Comparison of ENCODE assay signal across 28 mouse cellular contexts in genomic region chr12:50540793-50541192, GRCm38 (mm10).
"Had no signal": no experiment of that assay in that cellular context is flagged by ENCODE, and none has a peak within 500 bp of the region (broad histone marks: within the 10 kb centered on the region; RNA-seq: fewer than 3 reads in every experiment).

No protein-coding gene starts in this region.

- H3K9me3 ChIP-seq: embryonic facial prominence, embryonic 10.5 days; embryonic facial prominence, embryonic 12.5 days; embryonic facial prominence, embryonic 13.5 days; embryonic facial prominence, embryonic 15.5 days; forebrain, embryonic 10.5 days; forebrain, embryonic 12.5 days; forebrain, embryonic 13.5 days; forebrain, embryonic 15.5 days had no signal

- H3K4me3 ChIP-seq: embryonic facial prominence, embryonic 10.5 days; embryonic facial prominence, embryonic 12.5 days; embryonic facial prominence, embryonic 13.5 days; embryonic facial prominence, embryonic 15.5 days; erythroblast, embryonic 14.5 days; forebrain, embryonic 10.5 days; forebrain, embryonic 12.5 days; forebrain, embryonic 13.5 days; forebrain, embryonic 15.5 days; gastrocnemius, adult 2 months had no signal

- H3K36me3 ChIP-seq: embryonic facial prominence, embryonic 10.5 days; embryonic facial prominence, embryonic 12.5 days; embryonic facial prominence, embryonic 13.5 days; embryonic facial prominence, embryonic 15.5 days; forebrain, embryonic 10.5 days; forebrain, embryonic 12.5 days; forebrain, embryonic 15.5 days had no signal

- DNase-seq: cerebellum, adult 2 months; cerebellum, adult 8-10 months; cerebellum, adult 9-10 months; cerebellum, adult 9-11 months; cerebellum, postnatal 10 days; cerebellum, postnatal 14 days; cerebellum, postnatal 25 days; cerebellum, postnatal 36 days; embryo, embryonic 11 days; forebrain, postnatal 0 days; gastrocnemius, adult 2 months; gastrocnemius, postnatal 10 days; gastrocnemius, postnatal 14 days; gastrocnemius, postnatal 25 days; gastrocnemius, postnatal 36 days; heart, adult 11 months; heart, adult 18-20 months had no signal

- H3K9ac ChIP-seq: embryonic facial prominence, embryonic 12.5 days; embryonic facial prominence, embryonic 13.5 days; embryonic facial prominence, embryonic 15.5 days; forebrain, embryonic 12.5 days; forebrain, embryonic 13.5 days; forebrain, embryonic 15.5 days; forebrain, postnatal 0 days had no signal

- ATAC-seq: forebrain, embryonic 13.5 days; forebrain, embryonic 14.5 days; forebrain, embryonic 15.5 days; forebrain, embryonic 16.5 days; forebrain, postnatal 0 days had no signal

- H3K27ac ChIP-seq: embryonic facial prominence, embryonic 10.5 days; embryonic facial prominence, embryonic 12.5 days; embryonic facial prominence, embryonic 13.5 days; embryonic facial prominence, embryonic 15.5 days; forebrain, embryonic 10.5 days; forebrain, embryonic 12.5 days; forebrain, embryonic 13.5 days; forebrain, embryonic 15.5 days; gastrocnemius, adult 2 months had no signal

- H3K4me2 ChIP-seq: embryonic facial prominence, embryonic 12.5 days; embryonic facial prominence, embryonic 13.5 days; embryonic facial prominence, embryonic 15.5 days; forebrain, embryonic 12.5 days; forebrain, embryonic 13.5 days; forebrain, embryonic 15.5 days had no signal

- H3K27me3 ChIP-seq: embryonic facial prominence, embryonic 12.5 days; embryonic facial prominence, embryonic 13.5 days; embryonic facial prominence, embryonic 15.5 days; forebrain, embryonic 12.5 days; forebrain, embryonic 13.5 days; forebrain, embryonic 15.5 days had no signal
